Mouse (Mus musculus): ENCODE measurements around the gene Pcgf6. TPM values are rescaled to one million over a fixed set of nuclear protein-coding genes. Genes with fewer than 3 reads are reported as not detected.
A peak's percentile ranks its signal among the peaks of the same experiment; 100 is the strongest.
"Not testable (repeated sequence)": the region's sequence is repeated elsewhere in the genome, so short reads cannot be mapped to it uniquely, and the experiment has no call there.

The Pcgf6 gene
- polyA plus RNA-seq, 1 experiment from 2014 or later, result 36.4 TPM

- no peak overlapping the region for H3K9ac ChIP-seq (ENCODE audit: low read depth, low read length)
- no peak for ATAC-seq (ENCODE audit: low FRiP score, low TSS enrichment)
- H3K36me3 ChIP-seq (ENCODE audit: control insufficient read depth, insufficient read depth, low read length), result no peaks in the 10 kb centered on the region
- H3K27ac ChIP-seq (ENCODE audit: low read depth, low read length), result no peak overlapping the region
- no peak overlapping the region for H3K4me2 ChIP-seq (replicated peaks; ENCODE audit: low read depth, low read length)
- WGBS, result 82% methylated on average over 8 of the region's 8 CpGs
- no peaks in the 10 kb centered on the region for H3K27me3 ChIP-seq (ENCODE audit: control insufficient read depth, insufficient read depth, low read length)
- H3K4me3 ChIP-seq (ENCODE audit: low read length), result no peak overlapping the region
- H3K4me1 ChIP-seq (ENCODE audit: control insufficient read depth, insufficient read depth, low read length), result no peaks in the 10 kb centered on the region
- no peaks in the 10 kb centered on the region for H3K9me3 ChIP-seq (ENCODE audit: control insufficient read depth, low read length)
These were observed 52.4 kb downstream of the Pcgf6 start for GRCm38 (mm10) chr19:46998168-46998870.

GRCm38 (mm10) chr19:46996095-46996494 lies 54.6 kb downstream of the Pcgf6 start:
- no peaks in the 10 kb centered on the region for H3K27me3 ChIP-seq (ENCODE audit: control insufficient read depth, insufficient read depth, low read length)
- no peaks in the 10 kb centered on the region for H3K9me3 ChIP-seq (ENCODE audit: control insufficient read depth, low read length)
- WGBS, result 80% methylated on average over 9 of the region's 9 CpGs
- no peak overlapping the region for H3K27ac ChIP-seq (ENCODE audit: low read depth, low read length)
- H3K9ac ChIP-seq (ENCODE audit: low read depth, low read length), result no peak overlapping the region
- no peak overlapping the region for H3K4me2 ChIP-seq (replicated peaks; ENCODE audit: low read depth, low read length)
- no peaks in the 10 kb centered on the region for H3K4me1 ChIP-seq (ENCODE audit: control insufficient read depth, insufficient read depth, low read length)
- no peak overlapping the region for H3K4me3 ChIP-seq (ENCODE audit: low read length)
- H3K36me3 ChIP-seq (ENCODE audit: control insufficient read depth, insufficient read depth, low read length), result no peaks in the 10 kb centered on the region
- no peak for ATAC-seq (ENCODE audit: low FRiP score, low TSS enrichment)

GRCm38 (mm10) chr19:46992329-46992728 lies 58.4 kb downstream of the Pcgf6 start:
- not testable (repeated sequence) for ATAC-seq (ENCODE audit: low FRiP score, low TSS enrichment); H3K36me3 ChIP-seq (ENCODE audit: control insufficient read depth, insufficient read depth, low read length); H3K9me3 ChIP-seq (ENCODE audit: control insufficient read depth, low read length); H3K9ac ChIP-seq (ENCODE audit: low read depth, low read length); H3K4me2 ChIP-seq (replicated peaks; ENCODE audit: low read depth, low read length); H3K27me3 ChIP-seq (ENCODE audit: control insufficient read depth, insufficient read depth, low read length); H3K27ac ChIP-seq (ENCODE audit: low read depth, low read length); H3K4me3 ChIP-seq (ENCODE audit: low read length)
- H3K4me1 ChIP-seq (ENCODE audit: control insufficient read depth, insufficient read depth, low read length), result peaks cover 21% of the 10 kb centered on the region
- WGBS, result 72% methylated on average over 4 of the region's 4 CpGs

- 13% methylated on average over 5 of the region's 5 CpGs for WGBS
- Histone ChIP-seq H3K4me1 (ENCODE audit: control insufficient read depth, insufficient read depth, low read length) (peaks cover 21% of the 10 kb centered on the region), H3K36me3 (ENCODE audit: control insufficient read depth, insufficient read depth, low read length) (no peaks in the 10 kb centered on the region), H3K27me3 (ENCODE audit: control insufficient read depth, insufficient read depth, low read length) (no peaks in the 10 kb centered on the region), H3K4me2 (replicated peaks; ENCODE audit: low read depth, low read length) (no peak overlapping the region), H3K4me3 (ENCODE audit: low read length) (no peak overlapping the region), H3K27ac (ENCODE audit: low read depth, low read length) (no peak overlapping the region), H3K9me3 (ENCODE audit: control insufficient read depth, low read length) (no peaks in the 10 kb centered on the region), H3K9ac (ENCODE audit: low read depth, low read length) (no peak overlapping the region)
- no peak for ATAC-seq (ENCODE audit: low FRiP score, low TSS enrichment)
These were observed 59.6 kb downstream of the Pcgf6 start for GRCm38 (mm10) chr19:46991145-46991544.

GRCm38 (mm10) chr19:46990625-46991024 lies 60.1 kb downstream of the Pcgf6 start:
- H3K36me3 ChIP-seq (ENCODE audit: control insufficient read depth, insufficient read depth, low read length); H3K9me3 ChIP-seq (ENCODE audit: control insufficient read depth, low read length); H3K9ac ChIP-seq (ENCODE audit: low read depth, low read length); ATAC-seq (ENCODE audit: low FRiP score, low TSS enrichment); H3K27ac ChIP-seq (ENCODE audit: low read depth, low read length); H3K4me3 ChIP-seq (ENCODE audit: low read length); H3K27me3 ChIP-seq (ENCODE audit: control insufficient read depth, insufficient read depth, low read length); H3K4me2 ChIP-seq (replicated peaks; ENCODE audit: low read depth, low read length): not testable (repeated sequence)
- H3K4me1 ChIP-seq (ENCODE audit: control insufficient read depth, insufficient read depth, low read length), result peaks cover 21% of the 10 kb centered on the region
- WGBS, result 80% methylated on average over 8 of the region's 8 CpGs

GRCm38 (mm10) chr19:46990153-46990518 lies 60.6 kb downstream of the Pcgf6 start:
- Histone ChIP-seq H3K27ac (ENCODE audit: low read depth, low read length) (no peak overlapping the region; the same call in 1 of the 2 replicates), H3K4me2 (replicated peaks; ENCODE audit: low read depth, low read length) (no peak overlapping the region), H3K9ac (ENCODE audit: low read depth, low read length) (no peak overlapping the region), H3K4me1 (ENCODE audit: control insufficient read depth, insufficient read depth, low read length) (peaks cover 21% of the 10 kb centered on the region), H3K27me3 (ENCODE audit: control insufficient read depth, insufficient read depth, low read length) (no peaks in the 10 kb centered on the region), H3K9me3 (ENCODE audit: control insufficient read depth, low read length) (no peaks in the 10 kb centered on the region), H3K4me3 (ENCODE audit: low read length) (no peak overlapping the region), H3K36me3 (ENCODE audit: control insufficient read depth, insufficient read depth, low read length) (no peaks in the 10 kb centered on the region)
- no peak for ATAC-seq (ENCODE audit: low FRiP score, low TSS enrichment)
- WGBS, result 78% methylated on average over 3 of the region's 3 CpGs

- no peak overlapping the region for H3K4me3 ChIP-seq (ENCODE audit: low read length)
- H3K27me3 ChIP-seq (ENCODE audit: control insufficient read depth, insufficient read depth, low read length), result no peaks in the 10 kb centered on the region
- 70% methylated on average over 20 of the region's 20 CpGs for WGBS
- H3K4me2 ChIP-seq (replicated peaks; ENCODE audit: low read depth, low read length), result no peak overlapping the region
- peak overlapping the region; percentile 77 for H3K27ac ChIP-seq (ENCODE audit: low read depth, low read length)
- no peaks in the 10 kb centered on the region for H3K9me3 ChIP-seq (ENCODE audit: control insufficient read depth, low read length)
- no peaks in the 10 kb centered on the region for H3K36me3 ChIP-seq (ENCODE audit: control insufficient read depth, insufficient read depth, low read length)
- H3K4me1 ChIP-seq (ENCODE audit: control insufficient read depth, insufficient read depth, low read length), result peaks cover 21% of the 10 kb centered on the region
- ATAC-seq (ENCODE audit: low FRiP score, low TSS enrichment), result no peak
- H3K9ac ChIP-seq (ENCODE audit: low read depth, low read length), result no peak overlapping the region
These were observed 61.1 kb downstream of the Pcgf6 start for GRCm38 (mm10) chr19:46989479-46990152.

- Histone ChIP-seq H3K4me3 (ENCODE audit: low read length) (no peak overlapping the region), H3K9me3 (ENCODE audit: control insufficient read depth, low read length) (no peaks in the 10 kb centered on the region), H3K27ac (ENCODE audit: low read depth, low read length) (peak overlapping the region; percentile 77), H3K9ac (ENCODE audit: low read depth, low read length) (no peak overlapping the region), H3K4me1 (ENCODE audit: control insufficient read depth, insufficient read depth, low read length) (peaks cover 28% of the 10 kb centered on the region), H3K27me3 (ENCODE audit: control insufficient read depth, insufficient read depth, low read length) (no peaks in the 10 kb centered on the region), H3K4me2 (replicated peaks; ENCODE audit: low read depth, low read length) (no peak overlapping the region), H3K36me3 (ENCODE audit: control insufficient read depth, insufficient read depth, low read length) (no peaks in the 10 kb centered on the region)
- peak; percentile 91 for ATAC-seq (ENCODE audit: low FRiP score, low TSS enrichment)
- 31% methylated on average over 16 of the region's 16 CpGs for WGBS
These were observed 62.2 kb downstream of the Pcgf6 start for GRCm38 (mm10) chr19:46988231-46989087.

GRCm38 (mm10) chr19:46987646-46988045 lies 63.1 kb downstream of the Pcgf6 start:
- no peaks in the 10 kb centered on the region for H3K27me3 ChIP-seq (ENCODE audit: control insufficient read depth, insufficient read depth, low read length)
- no peak overlapping the region for H3K9ac ChIP-seq (ENCODE audit: low read depth, low read length)
- no peaks in the 10 kb centered on the region for H3K9me3 ChIP-seq (ENCODE audit: control insufficient read depth, low read length)
- H3K27ac ChIP-seq (ENCODE audit: low read depth, low read length), result peak overlapping the region; percentile 77
- WGBS, result 75% methylated on average over 6 of the region's 6 CpGs
- no peaks in the 10 kb centered on the region for H3K36me3 ChIP-seq (ENCODE audit: control insufficient read depth, insufficient read depth, low read length)
- no peak overlapping the region for H3K4me2 ChIP-seq (replicated peaks; ENCODE audit: low read depth, low read length)
- no peak overlapping the region for H3K4me3 ChIP-seq (ENCODE audit: low read length)
- no peak for ATAC-seq (ENCODE audit: low FRiP score, low TSS enrichment)
- peaks cover 29% of the 10 kb centered on the region for H3K4me1 ChIP-seq (ENCODE audit: control insufficient read depth, insufficient read depth, low read length)

Data from kidney, embryonic 14.5 days (tissue).